Mouse (Mus musculus) naive thymus-derived CD4-positive, alpha-beta T cell, adult 5 months (primary cell): Measurements from ENCODE around the gene Bhmt. TPM values are rescaled to one million over a fixed set of nuclear protein-coding genes. Genes with fewer than 3 reads are reported as not detected.

Source experiments
- polyA plus RNA-seq: library from polyadenylated mRNA; unstranded; fragments of 100-300 nt; shearing (Covaris generic); gene quantifications from one replicate; pipeline ENCODE4 v1.2.1, GENCODE M21; 2017

The Bhmt gene
- 0.16 TPM for polyA plus RNA-seq

GRCm38 (mm10) chr13:93637282-93638245 lies at the start of gene Bhmt:
Bhmt (minus strand) TSS chr13:93637961.

GRCm38 (mm10) chr13:93674131-93674561 lies 36.4 kb upstream of the Bhmt start, which contains the start of the genes Bhmt2 and Dmgdh:
Bhmt2 (minus strand) TSS chr13:93674302.
Dmgdh (plus strand) TSS chr13:93674433.

Other genes starting within 250 kb of the Bhmt start
- 154 TPM for gene Jmy, start 138.2 kb downstream of the Bhmt start, polyA plus RNA-seq
- not detected for gene Bhmt2, start 36.3 kb upstream of the Bhmt start, polyA plus RNA-seq
- not detected for gene Dmgdh, start 36.5 kb upstream of the Bhmt start, polyA plus RNA-seq
- 22.5 TPM for gene Arsb, start 133.7 kb upstream of the Bhmt start, polyA plus RNA-seq